ENCODE assay signal across 24 mouse cellular contexts in the genomic region with DNA sequence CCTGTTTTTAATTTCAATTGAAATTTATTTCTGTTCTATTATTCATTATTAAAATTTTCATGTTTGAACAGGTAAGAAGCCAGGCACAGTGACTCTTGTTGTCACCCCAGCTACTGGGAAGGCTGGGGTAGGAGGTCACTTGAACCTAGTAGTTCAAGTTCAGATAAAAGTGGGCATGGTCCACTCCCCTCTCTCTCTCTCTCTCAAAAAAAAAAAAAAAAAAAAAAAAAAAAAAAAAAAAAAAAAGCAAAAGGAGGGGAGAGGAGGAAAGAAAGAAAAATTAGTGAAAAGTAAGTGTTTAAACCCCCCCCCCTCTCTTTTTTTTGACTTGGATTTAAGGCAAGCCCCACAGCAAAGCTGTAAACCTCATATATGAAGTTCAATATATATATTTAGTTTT. TPM values are rescaled to one million over a fixed set of nuclear protein-coding genes. Genes with fewer than 3 reads are reported as not detected.
DNase-seq lines count a peak whose midpoint lies in the region; ATAC-seq and TF ChIP-seq lines count a peak whose summit lies in the region.
"Had no signal": no experiment of that assay in that cellular context is flagged by ENCODE, and none has a peak within 500 bp of the region (broad histone marks: within the 10 kb centered on the region; RNA-seq: fewer than 3 reads in every experiment).

No protein-coding gene starts in this region.

- H3K27ac ChIP-seq in CH12.LX (ENCODE audit: insufficient read depth, low read depth): no peak overlapping the region
- H3K27ac ChIP-seq in ES-E14 (ENCODE audit: insufficient read depth, low read depth, low read length, poor library complexity, severe bottlenecking): no peak overlapping the region
- H3K27ac ChIP-seq in kidney, embryonic 14.5 days (ENCODE audit: low read depth, low read length): no peak overlapping the region

- H3K9ac ChIP-seq in CH12.LX (ENCODE audit: insufficient read depth, low read depth) (no peak overlapping the region), ES-E14 (ENCODE audit: insufficient read depth, low read depth, low read length, poor library complexity, severe bottlenecking) (no peak overlapping the region)
- no peak overlapping the region for H3K9ac ChIP-seq in kidney, embryonic 14.5 days (ENCODE audit: low read depth, low read length)

- H3K9me3 ChIP-seq in CH12.LX (replicated peaks; ENCODE audit: low read length) (peaks cover 4% of the 10 kb centered on the region), ES-E14 (ENCODE audit: control insufficient read depth, insufficient read depth, low read depth, low read length) (no peaks in the 10 kb centered on the region)
- H3K9me3 ChIP-seq in kidney, embryonic 14.5 days (ENCODE audit: control insufficient read depth, low read length): peaks cover 2% of the 10 kb centered on the region; the same call in 1 of the 2 replicates
- H3K9me3 ChIP-seq: G1E had no signal

- TF ChIP-seq RAD21 in CH12.LX (IDR thresholded peaks at IDR 0.05; ENCODE audit: low read depth, low read length): no peak

- no peak for TF ChIP-seq POLR2A in CH12.LX (IDR thresholded peaks at IDR 0.05; ENCODE audit: low read depth, low read length)

- peaks cover 46% of the 10 kb centered on the region for H3K27me3 ChIP-seq in CH12.LX (replicated peaks)
- peaks cover 96% of the 10 kb centered on the region for H3K27me3 ChIP-seq in kidney, embryonic 14.5 days (ENCODE audit: control insufficient read depth, insufficient read depth, low read length)

- H3K79me2 ChIP-seq in CH12.LX (replicated peaks; ENCODE audit: control insufficient read depth, extremely low read depth, insufficient read depth, poor library complexity, severe bottlenecking): no peaks in the 10 kb centered on the region

- no peak for TF ChIP-seq CTCF in CH12.LX (conservative IDR thresholded peaks at IDR 0.05 in 1 of 2, IDR thresholded peaks at IDR 0.05 in 1 of 2; ENCODE audit: low read depth in 2 of 2, low read length in 2 of 2)

- in situ Hi-C loops in CH12.LX (cut with MboI; ENCODE audit: low pct_ligation_motif_present, low pct_unique_long_range_greater_than_20kb, low sequenced_read_pairs) (no loop called here), ES-E14 (cut with MboI; ENCODE audit: low sequenced_read_pairs in 2 of 2, unreplicated experiment in 2 of 2) (no loop called here)

- H3K4me3 ChIP-seq in CH12.LX (replicated peaks in 1 of 3; ENCODE audit: low read depth in 2 of 3, low read length in 2 of 3, poor library complexity in 1 of 3): no peak overlapping the region
- H3K4me3 ChIP-seq in ES-E14 (ENCODE audit: insufficient read depth in 1 of 2, low read depth in 1 of 2, low read length in 2 of 2, poor library complexity in 1 of 2, severe bottlenecking in 1 of 2): no peak overlapping the region
- H3K4me3 ChIP-seq in kidney, embryonic 14.5 days (ENCODE audit: low read length): no peak overlapping the region

- dilution Hi-C loops in CH12.LX (cut with MboI; ENCODE audit: extremely low pct_ligation_motif_present, extremely low pct_unique_long_range_greater_than_20kb, low sequenced_read_pairs): no loop called here

- no peak overlapping the region for H3K4me2 ChIP-seq in CH12.LX (ENCODE audit: insufficient read depth, low read depth, poor library complexity, severe bottlenecking)
- H3K4me2 ChIP-seq in kidney, embryonic 14.5 days (replicated peaks; ENCODE audit: low read depth, low read length): no peak overlapping the region

- ATAC-seq in kidney, embryonic 14.5 days (ENCODE audit: low FRiP score, low TSS enrichment): no peak
- ATAC-seq: activated CD4-positive, CD25-positive, alpha-beta regulatory T cell, adult 4 months; CD4-positive, CD25-positive, alpha-beta regulatory T cell, adult 4 months; Patski had no signal

- no peak for DNase-seq in CH12.LX (ENCODE audit: extremely low read depth)
- DNase-seq in ES-E14 (ENCODE audit: low read depth, low spot score): no peak
- DNase-seq in left cerebral cortex, adult 8-10 months (ENCODE audit: low spot score in 2 of 2): no peak
- DNase-seq: adrenal gland, adult 2 months; adrenal gland, adult 8-10 months; adrenal gland, postnatal 10 days; adrenal gland, postnatal 14 days; adrenal gland, postnatal 25 days; adrenal gland, postnatal 36 days; B cell, adult 2 months; cerebellum, adult 11 months; cerebellum, adult 11-12 months; cerebellum, adult 18-20 months; cerebellum, adult 2 months; cerebellum, adult 8-10 months had no signal

- no peak for TF ChIP-seq EP300 in CH12.LX (IDR thresholded peaks at IDR 0.05; ENCODE audit: low read length)

- H3K36me3 ChIP-seq in CH12.LX (replicated peaks in 1 of 2; ENCODE audit: control insufficient read depth in 1 of 2, insufficient read depth in 1 of 2, low read length in 1 of 2) (no peaks in the 10 kb centered on the region), ES-E14 (ENCODE audit: control insufficient read depth, insufficient read depth, low read length, poor library complexity, severe bottlenecking) (no peaks in the 10 kb centered on the region)
- no peaks in the 10 kb centered on the region for H3K36me3 ChIP-seq in kidney, embryonic 14.5 days (ENCODE audit: control insufficient read depth, insufficient read depth, low read length)
- H3K36me3 ChIP-seq: G1E had no signal

- peaks cover 0 to 8% of the 10 kb centered on the region in 2 experiments; a peak in 1 of 4 replicates for H3K4me1 ChIP-seq in CH12.LX (ENCODE audit: control insufficient read depth in 1 of 2, insufficient read depth in 2 of 2)
- H3K4me1 ChIP-seq in ES-E14 (ENCODE audit: control insufficient read depth in 2 of 2, insufficient read depth in 2 of 2, low read length in 2 of 2, poor library complexity in 1 of 2): no peaks in the 10 kb centered on the region
- no peaks in the 10 kb centered on the region for H3K4me1 ChIP-seq in kidney, embryonic 14.5 days (ENCODE audit: control insufficient read depth, insufficient read depth, low read length)

TF ChIP-seq in CH12.LX, 34 proteins besides CTCF, POLR2A, EP300 and RAD21:
- TF ChIP-seq NRF1 (IDR thresholded peaks at IDR 0.05; ENCODE audit: low read depth, low read length) (no peak), ZNF384 (IDR thresholded peaks at IDR 0.05; ENCODE audit: low read depth, low read length) (peak; percentile 51; the same call in 1 of the 2 replicates)

TF ChIP-seq in ES-E14, 5 proteins besides CTCF, POLR2A, EP300 and RAD21:
- TF ChIP-seq ZC3H11A (IDR thresholded peaks at IDR 0.05; ENCODE audit: borderline replicate concordance, low read depth, low read length) (no peak), CHD2 (IDR thresholded peaks at IDR 0.05; ENCODE audit: low read depth, low read length) (no peak), HCFC1 (IDR thresholded peaks at IDR 0.05; ENCODE audit: borderline replicate concordance, insufficient read depth, low read length) (no peak), MAFK (IDR thresholded peaks at IDR 0.05; ENCODE audit: insufficient read depth, low read depth, low read length) (no peak), ZNF384 (IDR thresholded peaks at IDR 0.05; ENCODE audit: low read depth, low read length) (peak; percentile 75; the same call in 1 of the 2 replicates)

RNA-seq across cellular contexts. Expression of a gene that starts 9.9 kb away (rescaled TPM):
- total RNA-seq in CH12.LX (2012; rRNA removed): 0.08 TPM in 2 replicates
- not detected in 2 replicates for total RNA-seq in CH12.LX (2014; rRNA removed)
- 0.15 TPM in 1 of 2 replicates, not detected in the other for polyA plus RNA-seq in CH12.LX (2012; ENCODE audit: insufficient read length, low read depth)
- 0.48 and 1.4 TPM in 2 replicates for total RNA-seq in ES-E14 (2012; rRNA removed)
- total RNA-seq in left cerebral cortex, adult 8-10 months (2022): not detected
- polyA plus RNA-seq in kidney, embryonic 14.5 days (2014; fragmentation: Nextera tagmentation; extraction: Ambion mirVana): not detected in 2 replicates
- total RNA-seq: adrenal gland, adult 18-20 months; adrenal gland, adult 2 months; adrenal gland, adult 8-10 months; adrenal gland, postnatal 14 days; adrenal gland, postnatal 25 days; adrenal gland, postnatal 36 days; adrenal gland, postnatal 4 days had no signal
- polyA plus RNA-seq: activated CD4-positive, CD25-positive, alpha-beta regulatory T cell, adult 4 months; adrenal gland, adult 2 months; brain, embryonic 14.5 days; CD4-positive, CD25-positive, alpha-beta regulatory T cell, adult 4 months; cerebellum, adult 2 months had no signal

RNA-seq across cellular contexts. Expression of a gene that starts 50.6 kb away (rescaled TPM):
- total RNA-seq in CH12.LX (2012; rRNA removed) (not detected in 2 replicates), CH12.LX (2014; rRNA removed) (not detected in 2 replicates), ES-E14 (2012; rRNA removed) (5.0 and 5.4 TPM in 2 replicates)
- 0.09 TPM in 1 of 2 replicates, not detected in the other for polyA plus RNA-seq in CH12.LX (2012; ENCODE audit: insufficient read length, low read depth)
- under 1 TPM in 3 of 4 experiments, not detected in 1; 0.23 to 0.36 (median 0.30) TPM for total RNA-seq in left cerebral cortex, adult 8-10 months (2022)
- polyA plus RNA-seq in kidney, embryonic 14.5 days (2014; fragmentation: Nextera tagmentation; extraction: Ambion mirVana): not detected in 2 replicates
- total RNA-seq: adrenal gland, adult 18-20 months; adrenal gland, adult 2 months; adrenal gland, adult 8-10 months; adrenal gland, postnatal 10 days; adrenal gland, postnatal 14 days; adrenal gland, postnatal 25 days; adrenal gland, postnatal 36 days; adrenal gland, postnatal 4 days; G1E; MEL had no signal
- polyA plus RNA-seq: adrenal gland, adult 2 months; CD4-positive, CD25-positive, alpha-beta regulatory T cell, adult 4 months; G1E had no signal
